Mouse (Mus musculus): ENCODE data around the gene Snd1.

DNA sequence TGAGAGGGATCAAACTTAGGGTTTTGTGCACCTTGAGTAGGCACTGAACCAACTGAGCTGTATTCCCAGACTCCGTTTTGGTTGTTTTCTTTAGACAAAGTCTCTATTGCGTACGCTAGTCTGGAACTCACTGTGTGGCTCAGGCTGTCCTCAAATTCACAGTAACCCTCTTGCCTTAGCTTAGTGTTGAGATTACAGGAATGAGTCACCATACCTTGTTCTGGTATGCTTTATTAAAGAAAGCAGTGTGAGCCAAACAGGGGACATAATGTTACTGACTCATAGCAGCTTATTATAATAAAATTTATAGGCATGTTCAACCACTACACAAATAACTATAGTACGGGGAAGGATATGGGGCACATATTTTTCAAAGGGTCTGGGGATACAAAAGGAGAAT is 728 bp upstream of the Snd1 start:
- TF ChIP-seq CTCF (IDR thresholded peaks at IDR 0.05) (no peak), EP300 (IDR thresholded peaks at IDR 0.05) (no peak)

All from lung, postnatal 0 days (tissue).